Mouse (Mus musculus): Measurements from ENCODE around the gene Ranbp9. TPM values are rescaled to one million over a fixed set of nuclear protein-coding genes. Genes with fewer than 3 reads are reported as not detected.

Gene Ranbp9
- total RNA-seq, 2 experiments from 2014 or later = 43.3 to 43.6 TPM

DNA sequence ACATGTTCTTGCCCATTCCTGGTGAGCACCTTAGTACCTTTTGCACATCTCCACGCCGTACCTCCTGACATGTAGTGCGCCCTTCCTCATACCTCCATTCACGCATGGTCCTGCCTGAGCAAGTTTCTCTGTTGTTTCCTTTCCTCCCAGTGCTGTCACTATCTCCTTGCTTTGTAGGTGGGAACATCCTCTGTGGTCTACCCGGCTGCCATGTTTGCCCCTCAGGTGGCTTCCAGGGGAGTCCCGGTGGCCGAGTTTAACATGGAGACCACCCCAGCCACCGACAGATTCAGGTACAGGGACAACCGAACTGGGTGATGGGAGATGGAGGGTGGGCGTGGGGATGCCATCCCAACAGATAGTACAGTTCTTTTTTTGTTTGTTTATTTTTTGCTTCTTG, 95.8 kb downstream of the Ranbp9 start:
- no peak for DNase-seq (ENCODE audit: low spot score)
- intact Hi-C loops (cut with DNase I) = no loop called here

DNA sequence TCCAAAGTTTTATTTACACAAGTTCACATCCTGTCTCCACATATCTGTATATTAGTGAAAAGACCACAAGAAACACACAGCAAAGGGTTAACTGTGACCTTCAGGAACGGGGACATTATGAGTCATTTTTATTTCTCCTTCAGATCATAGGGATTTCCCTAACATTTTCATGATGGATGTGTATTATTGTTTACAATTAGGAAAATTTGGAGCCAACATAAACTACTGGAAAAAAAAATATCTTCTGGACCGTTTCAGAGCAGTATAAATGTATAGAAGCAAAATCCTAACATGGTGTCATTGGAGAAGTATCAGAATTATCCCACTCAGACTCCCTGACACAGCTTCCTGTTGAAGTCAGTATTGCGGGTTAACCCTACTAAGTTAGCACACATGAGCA, 101.1 kb downstream of the Ranbp9 start:
- intact Hi-C loops (cut with DNase I) = no loop called here
- no peak for DNase-seq (ENCODE audit: low spot score)

DNA sequence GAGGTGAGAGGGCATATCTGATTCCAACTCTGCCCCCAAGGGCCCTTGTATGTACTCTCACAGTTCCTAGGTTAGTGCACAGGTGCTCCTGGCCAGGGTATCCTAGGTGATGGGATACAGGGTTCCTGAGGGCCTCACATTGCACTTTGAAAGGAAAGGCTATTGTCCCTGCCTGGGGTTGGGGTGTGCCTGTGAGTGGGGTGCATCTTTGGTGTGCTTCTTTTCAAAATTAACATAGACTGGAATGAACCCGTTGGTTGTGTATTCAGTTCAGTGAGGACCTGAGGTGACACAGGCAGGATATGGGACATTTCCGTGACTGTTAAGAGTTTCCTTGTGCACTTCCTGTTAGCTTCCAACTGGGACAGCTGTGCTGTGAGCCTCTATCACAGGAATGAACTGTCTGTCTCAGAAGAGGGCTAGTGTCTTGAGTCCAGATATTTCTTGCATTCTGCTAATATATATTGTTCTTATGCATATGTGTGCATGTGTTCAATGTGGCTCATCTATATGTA, 106.1 kb downstream of the Ranbp9 start:
- no peak for DNase-seq (ENCODE audit: low spot score)
- intact Hi-C loops (cut with DNase I) = no loop called here

- no peak for DNase-seq (ENCODE audit: low spot score)
- intact Hi-C loops (cut with DNase I) = no loop called here
Observed at GRCm38 (mm10) chr13:43374205-43374604, 106.9 kb downstream of the Ranbp9 start.

- DNase-seq (ENCODE audit: low spot score) = no peak
- intact Hi-C loops (cut with DNase I) = no loop called here
Observed at GRCm38 (mm10) chr13:43372892-43373291, 108.2 kb downstream of the Ranbp9 start.

DNA sequence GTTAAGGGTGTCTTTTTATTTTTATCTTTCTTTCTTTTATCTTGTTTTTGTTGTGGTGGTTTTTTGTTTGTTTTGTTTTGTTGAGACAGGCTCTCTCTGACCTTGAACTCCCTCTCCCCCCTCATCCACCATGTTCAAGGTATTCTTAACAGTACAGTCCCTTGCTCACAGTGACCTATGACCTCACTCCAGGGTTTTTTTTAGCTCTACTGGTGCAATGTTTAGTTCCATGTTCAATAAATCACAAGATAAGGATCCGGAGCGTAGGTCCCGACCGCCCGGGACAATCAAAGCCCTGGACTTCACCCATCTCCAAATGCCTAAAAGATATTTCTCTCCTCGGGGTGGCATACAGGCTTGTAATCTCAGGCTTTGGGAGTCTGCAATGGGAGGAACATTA, 111.0 kb downstream of the Ranbp9 start:
- intact Hi-C loops (cut with DNase I) = no loop called here
- no peak for DNase-seq (ENCODE audit: low spot score)

- intact Hi-C loops (cut with DNase I) = no loop called here
- no peak for DNase-seq (ENCODE audit: low spot score)
Observed at GRCm38 (mm10) chr13:43365825-43366184, 115.3 kb downstream of the Ranbp9 start.

DNA sequence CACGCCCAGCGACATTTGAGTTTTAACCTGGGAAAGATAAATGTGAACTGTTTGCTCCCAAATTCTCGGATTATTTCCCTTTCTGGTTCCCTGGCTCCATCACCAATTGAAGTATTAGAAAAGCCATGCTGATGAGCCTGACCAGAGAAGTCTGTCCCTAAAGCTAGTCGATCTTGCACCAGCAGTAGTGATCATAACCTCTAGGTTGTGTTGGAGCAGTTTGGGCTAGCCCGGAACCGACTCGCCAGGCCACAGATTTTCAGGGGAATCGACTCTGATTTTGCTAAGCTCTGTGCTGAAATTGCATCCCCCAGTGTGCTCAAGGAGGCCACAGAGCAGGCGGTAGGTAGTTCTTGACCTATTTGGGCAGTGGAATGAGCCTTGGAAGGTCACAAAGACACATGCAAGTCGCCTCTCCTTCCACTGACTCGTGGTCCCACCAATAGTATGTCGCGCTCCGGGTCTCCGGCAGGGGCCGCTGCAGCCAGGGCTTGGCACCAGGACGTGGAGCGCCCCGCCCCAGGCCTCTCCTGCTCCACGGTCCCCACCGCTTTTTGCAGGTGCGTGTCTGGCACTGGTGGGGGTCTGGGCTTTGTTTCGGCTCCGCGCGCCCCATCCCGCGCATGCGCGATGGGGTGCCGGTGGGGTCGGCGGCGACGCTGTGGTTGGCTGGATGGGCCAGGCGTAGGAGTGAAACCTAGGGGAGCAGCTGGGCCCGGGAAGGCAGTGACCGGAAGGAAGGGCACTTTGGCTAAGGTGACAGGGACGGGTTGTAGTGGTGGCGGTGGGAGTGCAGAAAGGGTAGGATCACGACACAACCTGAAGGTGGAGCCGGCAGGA, 115.9 kb downstream of the Ranbp9 start, which contains the start of gene Sirt5:
Gene Sirt5 (plus strand): TSS at position 512 of the 840 bp plus-strand sequence.
- intact Hi-C loops (cut with DNase I) = loop anchor here (5.0 kb wide), 1 partner anchor 58 kb away; no protein-coding TSS in a partner anchor
- DNase-seq (ENCODE audit: low spot score) = peak; percentile 77

GRCm38 (mm10) chr13:43362353-43362752, 118.7 kb downstream of the Ranbp9 start:
- intact Hi-C loops (cut with DNase I) = loop anchor here (5.0 kb wide), 1 partner anchor 55 kb away; no protein-coding TSS in a partner anchor
- DNase-seq (ENCODE audit: low spot score) = no peak

DNA sequence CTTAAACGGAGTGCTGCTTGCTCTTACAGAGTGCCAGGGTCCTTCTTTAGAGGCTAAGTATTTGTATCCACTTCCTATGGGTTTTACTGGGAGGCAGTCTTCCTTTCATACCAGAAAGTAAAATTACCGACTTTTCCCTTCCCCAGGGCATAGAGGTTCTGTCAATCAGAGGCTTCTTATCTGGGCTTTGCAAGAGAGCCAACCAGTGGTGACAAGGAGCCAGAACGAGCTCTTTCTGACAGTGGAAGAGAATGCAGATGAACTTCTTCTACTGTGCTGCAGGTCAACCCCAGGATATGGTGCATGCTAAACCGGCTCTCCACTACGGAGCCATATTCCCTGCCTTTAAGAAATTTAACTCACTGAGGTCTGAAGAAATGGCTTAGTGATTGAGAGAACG, 120.5 kb downstream of the Ranbp9 start:
- DNase-seq (ENCODE audit: low spot score) = no peak
- intact Hi-C loops (cut with DNase I) = loop anchor here (5.0 kb wide), 1 partner anchor 53 kb away; no protein-coding TSS in a partner anchor

DNA sequence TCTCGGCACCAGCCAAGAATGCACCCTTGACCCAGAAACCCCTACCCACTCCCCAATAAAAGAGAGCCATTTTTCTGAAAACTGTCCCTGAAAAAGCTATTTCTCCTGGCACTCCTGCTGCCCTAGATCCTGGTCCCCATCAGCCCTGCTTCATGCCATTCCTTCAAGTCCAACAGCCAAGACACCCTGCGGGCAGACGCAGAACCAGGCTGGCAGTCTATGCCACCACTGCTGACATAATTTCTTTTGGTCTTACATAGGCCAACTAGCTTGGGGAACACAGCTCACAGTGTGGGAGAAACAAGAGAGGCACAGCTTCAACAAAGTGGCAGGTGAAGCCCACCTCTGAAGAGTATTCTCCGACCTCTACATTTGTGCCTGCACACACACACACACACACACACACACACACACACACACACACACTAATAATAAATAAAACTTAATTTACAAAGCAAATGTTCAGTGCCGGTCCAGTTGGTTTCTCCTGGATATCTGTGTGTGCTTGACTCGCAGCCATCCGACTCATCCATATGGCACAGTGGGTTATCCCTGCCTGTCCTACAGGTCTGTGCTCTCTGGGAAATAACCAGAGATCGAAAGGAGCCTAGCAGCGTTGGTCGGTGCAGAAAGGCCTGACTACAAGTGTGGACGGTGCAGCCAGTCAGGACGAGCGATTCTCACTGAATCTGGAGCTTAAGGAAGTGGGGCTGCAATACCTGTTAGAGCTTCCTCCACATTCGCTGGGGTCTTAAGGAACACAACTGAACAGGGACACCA, 124.5 kb downstream of the Ranbp9 start:
- no peak for DNase-seq (ENCODE audit: low spot score)
- intact Hi-C loops (cut with DNase I) = no loop called here

GRCm38 (mm10) chr13:43354362-43354761, 126.7 kb downstream of the Ranbp9 start:
- DNase-seq (ENCODE audit: low spot score) = no peak
- intact Hi-C loops (cut with DNase I) = no loop called here

DNA sequence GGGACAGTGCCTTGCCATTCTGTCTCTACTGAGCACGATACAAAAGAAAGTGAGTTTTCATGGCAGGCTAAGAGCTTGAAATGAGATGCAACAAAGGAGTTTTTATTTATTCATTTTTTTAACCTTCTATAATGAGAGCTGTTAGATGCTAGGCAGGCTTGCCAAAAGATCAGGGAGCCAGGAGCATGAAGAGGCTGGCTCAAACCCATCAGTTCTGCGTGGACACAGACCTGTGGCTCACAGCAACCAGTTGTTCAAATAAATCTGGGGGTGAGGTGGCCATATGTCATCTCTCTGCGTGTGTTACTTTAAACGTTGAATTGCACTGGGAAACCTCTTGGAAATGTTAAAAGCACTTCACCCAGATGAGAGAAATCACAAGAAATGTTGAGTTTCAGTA, 127.7 kb downstream of the Ranbp9 start:
- intact Hi-C loops (cut with DNase I) = no loop called here
- DNase-seq (ENCODE audit: low spot score) = no peak

Other genes starting within 250 kb of the Ranbp9 start
- gene Gfod1, start 177.1 kb downstream of the Ranbp9 start, total RNA-seq (2021) = 10 to 100 TPM; 35.3 to 36.0 TPM
- gene Sirt5, start 115.8 kb downstream of the Ranbp9 start, total RNA-seq (2021) = 10 to 100 TPM; 55.0 to 55.2 TPM
- 100 to 1,000 TPM; 110 to 113 TPM for gene Nol7, start 82.9 kb downstream of the Ranbp9 start, total RNA-seq (2021)
- gene Mcur1, start 78.9 kb upstream of the Ranbp9 start, total RNA-seq (2021) = 10 to 100 TPM; 45.0 to 46.3 TPM
- gene Rnf182, start 134.4 kb upstream of the Ranbp9 start, total RNA-seq (2021) = under 1 TPM in 1 of 2 experiments, not detected in 1; 0.22 TPM

Data from heart, postnatal 25 days (tissue).